Mouse (Mus musculus) gastrocnemius, postnatal 14 days (tissue): ENCODE data around the gene Unc119. TPM values are rescaled to one million over a fixed set of nuclear protein-coding genes. Genes with fewer than 3 reads are reported as not detected.
A peak's percentile ranks its signal among the peaks of the same experiment; 100 is the strongest.

Experiments
- DNase-seq: peaks from one replicate; pipeline ENCODE4 v3.0.0; 2021; ENCODE audit warnings: mixed read lengths
- intact Hi-C: fragments of 180-260 bp; cut with DNase I; formaldehyde crosslinking; loops from one replicate; pipeline ENCODE4 v1.15.1; 2025; ENCODE audit warnings: low total_unique reads
- total RNA-seq, 2 experiments: library from RNA; stranded (reverse); gene quantifications; 2 replicates each; pipeline ENCODE4 v1.2.3; 2021

Unc119 gene
- total RNA-seq, 2 experiments from 2014 or later: 16.1 to 17.8 TPM

DNA sequence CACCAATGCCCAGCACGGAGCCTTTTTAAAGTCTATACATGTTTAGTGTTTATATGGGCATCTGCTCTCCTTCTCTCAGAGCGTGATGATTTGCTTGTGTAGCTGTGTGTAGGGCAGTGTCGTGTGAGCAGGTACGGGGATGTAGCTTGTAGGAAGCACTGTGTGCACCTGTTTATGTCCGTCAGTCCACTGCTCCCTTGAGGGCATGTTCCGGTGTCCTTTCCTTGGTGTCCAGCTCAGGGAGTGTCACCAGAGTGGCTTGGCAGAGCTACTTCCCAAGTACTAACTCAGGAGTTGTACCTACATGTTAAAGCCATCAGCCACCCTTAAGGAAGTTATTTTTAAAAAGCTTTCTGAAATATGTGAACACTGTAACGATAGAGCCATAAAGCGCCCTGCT lies 6.2 kb upstream of the Unc119 start:
- no peak for DNase-seq
- intact Hi-C loops: no loop called here

DNA sequence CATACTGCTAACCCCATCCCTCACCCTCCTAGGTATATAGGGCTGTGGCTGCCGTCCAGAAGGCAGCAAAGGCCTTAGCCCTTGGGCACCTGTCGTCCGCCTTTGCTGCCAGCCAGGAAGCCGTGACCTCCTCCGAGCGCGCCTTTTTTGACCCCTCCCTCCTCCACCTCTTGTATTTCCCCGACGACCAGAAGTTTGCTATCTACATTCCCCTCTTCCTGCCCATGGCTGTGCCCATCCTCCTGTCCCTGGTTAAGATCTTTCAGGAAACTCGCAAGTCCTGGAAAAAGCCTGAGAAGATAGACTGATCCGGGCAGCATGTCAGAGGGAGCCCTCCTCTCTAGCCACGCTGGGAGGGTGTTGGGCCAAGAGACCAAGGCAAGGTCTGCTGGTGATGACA lies 1.6 kb upstream of the Unc119 start:
- intact Hi-C loops: no loop called here

DNA sequence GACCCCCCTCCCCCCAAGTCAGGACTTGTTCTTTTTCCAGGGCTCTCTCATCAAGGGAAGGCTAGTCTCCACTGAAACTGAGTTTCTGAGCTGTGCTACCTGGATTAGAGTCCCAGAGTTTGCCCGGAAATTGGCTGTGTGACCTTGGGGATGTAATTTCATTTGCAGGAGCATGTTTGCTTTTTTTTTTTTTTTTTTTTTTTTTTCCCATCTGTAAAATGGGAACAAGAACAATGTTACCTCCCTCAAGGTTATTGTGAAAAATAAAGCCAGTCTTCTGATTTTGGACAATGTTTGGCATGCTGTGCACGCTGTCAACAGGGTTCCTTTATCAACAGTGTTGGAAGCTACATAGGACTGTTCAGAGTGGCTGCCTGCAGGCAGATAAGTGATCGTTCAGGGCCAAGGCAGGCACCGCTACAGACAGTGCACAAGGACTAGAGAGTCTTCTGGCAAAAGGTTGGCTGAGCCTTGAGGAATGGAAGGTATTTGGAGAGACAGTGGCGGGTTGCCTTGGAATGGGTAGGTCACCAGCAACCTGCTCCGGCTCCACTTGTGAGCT lies 1.1 kb downstream of the Unc119 start:
- no peak for DNase-seq
- intact Hi-C loops: no loop called here

More for the DNA sequence above, 1.6 kb upstream of the Unc119 start:
- DNase-seq: no peak

DNA sequence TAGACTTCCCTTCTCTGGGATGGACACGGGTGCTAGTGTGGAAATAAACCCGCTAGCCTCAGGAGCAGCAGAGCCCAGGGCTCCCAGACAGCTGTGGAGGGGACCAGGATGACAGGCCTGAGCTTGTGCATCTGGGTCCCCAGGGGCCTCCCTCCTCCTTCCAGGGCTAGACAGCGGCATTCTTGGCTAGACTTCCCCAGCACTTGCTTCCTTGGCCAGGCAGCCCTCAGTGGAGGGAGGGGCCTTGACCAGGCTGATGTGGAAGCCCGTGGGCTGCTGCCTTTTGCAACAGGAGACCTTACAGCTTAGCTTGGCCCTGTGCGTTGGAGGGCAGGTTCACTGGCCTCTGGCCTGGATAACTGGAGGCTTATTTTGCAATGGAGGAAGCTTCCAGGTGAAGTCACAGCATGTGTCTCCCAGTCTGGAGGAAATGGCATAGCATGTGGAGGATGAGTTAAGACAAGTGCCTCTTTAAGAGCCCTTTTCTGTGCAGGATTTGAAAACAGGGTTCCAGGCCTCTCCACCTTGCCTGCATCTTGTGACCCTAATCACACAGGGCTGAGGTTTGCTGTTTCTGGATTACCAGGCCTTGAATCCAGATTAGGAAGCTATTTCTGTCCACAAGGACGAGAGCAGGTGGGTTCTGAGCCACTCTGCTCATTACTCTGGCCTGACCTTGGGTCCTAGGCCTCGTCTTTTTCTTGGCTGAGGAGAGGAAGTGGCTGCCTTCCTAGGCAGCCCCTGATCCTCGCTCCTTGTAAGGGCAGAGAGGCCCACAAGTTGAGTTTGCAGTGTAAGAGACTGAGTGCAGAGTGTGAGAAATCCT lies 1.8 kb downstream of the Unc119 start:
- peak; percentile 83 for DNase-seq
- intact Hi-C loops: loop anchor here (5.0 kb wide), 1 partner anchor 78 kb away; no protein-coding TSS in a partner anchor

DNA sequence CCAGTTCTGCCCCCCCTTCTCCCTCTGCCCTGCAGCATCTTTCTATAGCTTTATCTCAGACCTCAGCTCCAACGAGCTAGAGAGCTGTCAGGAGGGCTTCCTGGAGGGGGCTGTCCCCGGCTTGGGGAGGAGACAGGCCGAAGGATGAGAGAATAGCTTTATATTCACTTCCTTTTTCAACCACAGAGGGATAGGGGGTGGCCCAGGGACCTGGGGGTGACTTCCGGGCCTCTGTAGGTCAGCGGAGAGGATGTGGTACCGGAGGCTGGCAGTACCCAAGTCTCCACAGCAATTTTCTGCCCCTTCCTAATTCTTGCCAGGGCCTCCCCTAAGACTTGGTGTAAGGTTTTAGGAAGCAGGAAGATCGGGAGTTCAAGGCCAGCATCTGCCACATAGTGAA lies 2.5 kb downstream of the Unc119 start:
- intact Hi-C loops: loop anchor here (5.0 kb wide), 1 partner anchor 78 kb away; no protein-coding TSS in a partner anchor

GRCm38 (mm10) chr11:78346326-78347069 lies 3.2 kb downstream of the Unc119 start:
- intact Hi-C loops: loop anchor here (5.0 kb wide), 1 partner anchor 79 kb away; no protein-coding TSS in a partner anchor
- DNase-seq: no peak

More for the DNA sequence above, 2.5 kb downstream of the Unc119 start:
- DNase-seq: no peak

- DNase-seq: peak; percentile 67
- intact Hi-C loops: loop anchor here (5.0 kb wide), 1 partner anchor 80 kb away; no protein-coding TSS in a partner anchor
Measured at GRCm38 (mm10) chr11:78347070-78347754, 3.9 kb downstream of the Unc119 start.

DNA sequence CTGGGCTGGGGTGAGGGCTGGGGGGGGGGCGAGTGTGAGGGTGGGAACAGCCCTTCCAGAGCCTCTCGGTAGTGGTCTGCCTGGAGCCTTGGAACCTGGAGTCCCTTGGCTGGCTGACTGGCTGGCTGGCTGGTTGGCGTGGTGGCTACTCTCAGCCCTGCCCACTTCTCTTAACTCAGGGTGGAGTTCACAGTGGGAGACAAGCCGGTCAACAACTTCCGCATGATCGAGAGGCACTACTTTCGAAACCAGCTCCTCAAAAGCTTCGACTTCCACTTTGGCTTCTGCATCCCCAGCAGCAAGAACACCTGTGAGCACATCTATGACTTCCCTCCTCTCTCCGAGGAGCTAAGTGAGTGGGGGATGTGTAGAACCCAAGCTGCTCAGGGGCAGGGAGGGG lies 4.6 kb downstream of the Unc119 start:
- intact Hi-C loops: loop anchor here (5.0 kb wide), 1 partner anchor 81 kb away; no protein-coding TSS in a partner anchor
- no peak for DNase-seq

GRCm38 (mm10) chr11:78348474-78348873 lies 5.2 kb downstream of the Unc119 start:
- intact Hi-C loops: loop anchor here (5.0 kb wide), 1 partner anchor 81 kb away; no protein-coding TSS in a partner anchor
- DNase-seq: no peak

GRCm38 (mm10) chr11:78349441-78350358 lies 6.4 kb downstream of the Unc119 start:
- intact Hi-C loops: loop anchor here (5.0 kb wide), 1 partner anchor 82 kb away; no protein-coding TSS in a partner anchor
- DNase-seq: no peak

DNA sequence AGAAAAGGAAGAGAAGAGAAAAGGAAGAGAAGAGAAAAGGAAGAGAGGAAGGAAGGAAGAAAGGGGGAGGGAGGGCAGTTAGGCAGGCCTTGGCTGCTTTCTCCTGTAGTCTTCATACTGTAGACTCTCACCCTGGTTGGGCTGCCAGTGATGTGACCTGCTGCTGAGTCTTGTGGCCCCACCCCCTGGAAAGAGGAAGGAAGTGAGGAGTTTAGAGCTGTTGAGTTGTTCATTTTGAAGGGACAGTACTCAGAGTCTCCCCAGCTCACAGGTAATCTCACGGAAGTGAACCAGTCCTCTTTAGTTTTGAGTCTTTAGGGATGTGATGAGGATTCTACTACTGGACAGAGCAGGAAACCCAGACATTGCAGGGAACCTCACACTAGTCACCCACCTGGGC lies 9.8 kb downstream of the Unc119 start:
- DNase-seq: no peak
- intact Hi-C loops: no loop called here

DNA sequence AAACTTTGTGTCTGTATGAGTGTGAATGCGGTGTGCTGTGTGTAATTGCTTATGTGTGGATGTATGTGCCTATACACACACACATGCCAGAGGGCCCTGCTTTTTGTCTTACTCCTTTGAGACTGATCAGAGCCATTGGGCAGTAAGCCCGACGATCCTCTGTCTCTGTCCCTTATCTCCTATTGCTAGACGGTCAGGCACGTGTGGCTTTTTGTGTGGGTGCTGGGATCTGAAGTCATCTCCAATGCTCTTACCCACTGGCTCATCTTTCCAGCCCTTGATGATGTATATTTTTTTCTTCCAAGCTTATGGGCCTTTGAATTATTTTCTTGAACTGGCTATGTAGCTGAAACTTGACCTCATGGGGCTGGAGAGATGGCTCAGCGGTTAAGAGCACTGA lies 11.6 kb downstream of the Unc119 start:
- no peak for DNase-seq
- intact Hi-C loops: no loop called here

DNA sequence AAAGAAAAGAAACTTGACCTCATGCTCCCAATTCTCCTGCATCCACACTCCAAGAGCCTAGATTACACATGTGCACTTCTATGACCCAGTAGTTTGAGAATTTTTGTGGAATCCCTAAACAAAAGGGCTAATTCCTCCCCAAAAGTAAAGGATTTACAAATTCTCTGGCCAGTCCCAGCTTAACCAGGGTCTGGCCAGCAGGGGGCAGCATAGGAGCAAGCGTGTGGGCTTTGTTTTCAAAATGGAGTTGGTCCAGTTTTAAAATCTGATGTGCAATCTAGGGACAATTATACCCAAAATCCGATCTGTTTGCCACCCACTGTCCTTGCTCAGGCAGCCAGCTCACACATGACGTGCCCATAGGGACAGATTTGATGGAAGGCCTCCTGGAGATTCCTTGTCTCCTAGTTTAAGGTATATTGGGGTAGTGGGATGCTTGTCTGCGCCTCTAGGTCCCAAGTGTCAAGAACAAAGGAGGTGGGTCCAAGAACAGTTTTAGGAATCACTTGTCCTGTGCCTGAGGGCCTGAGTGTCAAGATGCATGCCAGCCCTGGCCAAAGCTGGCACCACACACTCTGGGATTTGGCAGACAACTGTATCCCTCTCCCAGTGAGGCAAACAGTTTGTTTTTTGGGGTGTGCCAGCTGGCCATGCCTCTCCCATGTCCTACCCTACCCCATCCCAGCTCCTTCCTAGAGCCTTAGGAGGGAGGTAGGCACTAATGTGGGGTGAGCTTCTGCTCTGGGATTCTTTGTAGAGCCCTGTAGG lies 12.4 kb downstream of the Unc119 start:
- DNase-seq: peak; percentile 67
- intact Hi-C loops: no loop called here

DNA sequence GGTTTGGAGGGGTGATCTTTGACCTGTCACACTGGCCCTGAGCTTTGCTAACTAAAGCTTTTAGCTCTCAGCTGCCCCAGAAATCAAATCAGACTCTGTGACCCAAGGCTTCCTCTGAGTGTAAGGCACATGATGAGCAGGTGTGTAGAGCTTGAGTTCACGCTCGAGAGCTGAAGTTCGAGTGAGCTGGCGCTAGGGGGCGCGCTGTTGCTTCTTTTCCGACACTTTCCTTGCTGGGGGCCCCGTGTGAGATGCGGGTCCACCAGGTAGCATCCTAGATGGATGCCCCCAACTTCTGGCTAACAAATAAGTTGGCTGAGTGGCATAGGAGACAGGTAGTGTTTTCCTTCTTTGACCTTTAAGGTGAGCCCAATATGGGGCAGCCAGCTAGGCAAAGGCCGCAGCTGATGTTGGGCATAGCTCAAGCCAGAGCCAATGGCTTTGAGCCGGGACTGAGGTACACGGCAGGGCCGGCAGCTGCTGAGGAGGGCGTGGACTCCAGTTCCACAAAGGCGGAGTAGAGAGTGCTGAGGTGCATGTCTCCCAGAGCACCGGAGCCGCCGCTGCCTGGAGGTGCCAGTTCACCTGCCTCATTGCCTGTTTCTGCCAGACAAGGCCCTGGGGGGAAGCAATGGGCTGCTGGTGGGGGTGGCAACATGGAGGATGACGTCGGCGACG lies 15.2 kb downstream of the Unc119 start:
- intact Hi-C loops: no loop called here
- DNase-seq: no peak

- DNase-seq: peak; percentile 70
- intact Hi-C loops: loop anchor here (2.0 kb wide), 1 partner anchor 35 kb away; no protein-coding TSS in a partner anchor
Measured at GRCm38 (mm10) chr11:78360125-78360788, 17.0 kb downstream of the Unc119 start.

DNA sequence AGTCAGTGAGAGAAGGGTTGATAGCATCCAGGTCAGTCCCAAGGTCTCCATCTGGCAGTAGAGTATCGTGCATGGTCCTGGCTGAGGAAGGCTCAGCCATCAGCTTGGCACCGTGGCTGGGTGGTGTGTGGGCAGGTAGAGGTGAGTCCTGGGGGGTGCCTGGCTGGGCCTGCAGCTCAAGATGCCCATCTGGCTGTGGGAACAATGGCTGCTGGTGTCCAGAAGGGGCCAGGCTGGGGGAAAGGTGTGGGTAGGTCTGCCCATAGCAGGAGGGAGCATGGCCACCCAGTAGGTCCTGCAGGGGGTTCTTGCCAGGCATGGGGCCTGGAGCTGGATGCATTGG lies 17.5 kb downstream of the Unc119 start:
- intact Hi-C loops: loop anchor here (2.0 kb wide), 1 partner anchor 34 kb away; no protein-coding TSS in a partner anchor
- DNase-seq: no peak
